Mouse (Mus musculus) forebrain, embryonic 15.5 days (tissue): ENCODE data around the gene Chd2. TPM values are rescaled to one million over a fixed set of nuclear protein-coding genes. Genes with fewer than 3 reads are reported as not detected.

Experiments used
- ATAC-seq: fragments of 200-750 bp; cut with Nextera tagmentation; replicated peaks from 2 replicates; pipeline ENCODE4 v1.8.0; 2017; ENCODE audit warnings: mild to moderate bottlenecking, moderate TSS enrichment, moderate library complexity
- H3K27ac ChIP-seq: fragments of 300-500 bp; sonication (generic); replicated peaks from 2 replicates; pipeline ENCODE4 v1.5.1; 2015; ENCODE audit warnings: mild to moderate bottlenecking, inconsistent platforms
- H3K27me3 ChIP-seq: fragments of 300-500 bp; sonication (generic); 2 replicates; pipeline ENCODE4 v1.6.1; 2015; ENCODE audit warnings: inconsistent platforms
- H3K36me3 ChIP-seq: fragments of 300-500 bp; sonication (generic); 2 replicates; pipeline ENCODE4 v1.6.1; 2015; ENCODE audit warnings: mild to moderate bottlenecking, inconsistent platforms
- H3K4me1 ChIP-seq: fragments of 300-500 bp; sonication (generic); 2 replicates; pipeline ENCODE4 v1.6.1; 2015; ENCODE audit warnings: inconsistent platforms
- H3K4me2 ChIP-seq: fragments of 300-500 bp; sonication (generic); replicated peaks from 2 replicates; pipeline ENCODE4 v1.6.1; 2015; ENCODE audit warnings: mild to moderate bottlenecking, inconsistent platforms
- H3K4me3 ChIP-seq: fragments of 300-500 bp; sonication (generic); 2 replicates; pipeline ENCODE4 v1.5.1; 2015; ENCODE audit warnings: mild to moderate bottlenecking, inconsistent platforms
- H3K9ac ChIP-seq: fragments of 300-500 bp; sonication (generic); replicated peaks from 2 replicates; pipeline ENCODE4 v1.6.1; 2015; ENCODE audit warnings: mild to moderate bottlenecking, inconsistent platforms
- H3K9me3 ChIP-seq: fragments of 300-500 bp; sonication (generic); 2 replicates; pipeline ENCODE4 v1.6.1; 2016; ENCODE audit warnings: inconsistent platforms
- WGBS: fragments of 180-500 bp; shearing (Covaris S2); methylation state at CpG from one replicate; pipeline ENCODE4 v1.1.7; 2015; ENCODE audit warnings: mixed read lengths; 5-methylcytosine and 5-hydroxymethylcytosine counted together
- polyA plus RNA-seq: library from polyadenylated mRNA; unstranded; fragments of >200 nt; fragmentation: Nextera tagmentation; extraction: Ambion mirVana; gene quantifications from 2 replicates; pipeline ENCODE4 v1.2.1, GENCODE M21; 2015

The Chd2 gene
- 58.0 and 67.1 TPM in 2 replicates for polyA plus RNA-seq

GRCm38 (mm10) chr7:73541412-73542130 lies at the start of gene Chd2:
Chd2 (minus strand) TSS chr7:73541830.
- peak within 1 kb of the TSS; percentile 96 for H3K27ac ChIP-seq
- H3K9ac ChIP-seq, result peak within 1 kb of the TSS; percentile 76
- H3K27me3 ChIP-seq, result no peaks in the 10 kb centered on the region
- 0 out of 2 replicates have a peak, but pooled peaks have one; percentile 30 for ATAC-seq
- 0% methylated on average over 15 of the region's 15 CpGs for WGBS
- 0 out of 2 replicates have a peak, but pooled peaks cover 3% of the 10 kb centered on the region for H3K9me3 ChIP-seq
- peak within 1 kb of the TSS; percentile 49 for H3K4me2 ChIP-seq
- H3K4me1 ChIP-seq, result peaks cover 27% of the 10 kb centered on the region
- H3K4me3 ChIP-seq, result peak within 1 kb of the TSS; percentile 57
- H3K36me3 ChIP-seq, result peaks cover 6% of the 10 kb centered on the region; the same call in 1 of the 2 replicates

GRCm38 (mm10) chr7:73590757-73591156 lies 49.1 kb upstream of the Chd2 start:
- Histone ChIP-seq H3K9ac (no peak overlapping the region), H3K4me1 (peaks cover 27% of the 10 kb centered on the region), H3K27ac (no peak overlapping the region), H3K4me2 (no peak overlapping the region), H3K9me3 (no peaks in the 10 kb centered on the region), H3K27me3 (no peaks in the 10 kb centered on the region), H3K36me3 (no peaks in the 10 kb centered on the region), H3K4me3 (no peak overlapping the region)
- no peak for ATAC-seq
- WGBS, result 95% methylated on average over 5 of the region's 5 CpGs

DNA sequence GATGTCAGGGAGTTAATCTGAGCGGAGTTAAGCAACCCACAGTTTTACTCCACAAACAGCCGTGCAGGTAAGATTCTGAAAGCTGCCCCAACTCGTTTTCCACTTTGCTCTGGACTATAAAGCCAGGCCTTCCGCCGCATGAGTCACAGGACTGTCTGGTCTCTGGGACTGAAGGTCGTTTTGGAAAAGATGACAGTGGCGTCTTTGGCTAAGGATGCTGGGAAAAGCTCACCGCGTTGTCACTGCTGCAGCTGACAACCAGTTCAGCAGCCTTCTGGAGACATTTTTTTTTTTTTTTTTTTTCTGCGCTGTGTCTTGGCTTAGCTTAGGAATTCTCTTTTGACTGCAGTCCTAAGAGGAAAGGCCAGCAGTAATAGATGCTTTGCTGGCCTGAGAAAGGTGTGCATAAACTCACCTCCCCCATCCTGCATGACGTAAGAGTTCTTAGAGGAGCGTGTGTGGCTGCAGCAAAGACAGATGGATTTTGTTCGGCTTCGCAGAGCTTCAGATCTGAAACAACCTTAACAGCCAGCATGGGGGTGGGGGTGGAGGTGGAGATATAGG lies 47.7 kb upstream of the Chd2 start:
- peak overlapping the region; percentile 64 for H3K27ac ChIP-seq
- H3K4me2 ChIP-seq, result peak overlapping the region; percentile 32
- H3K36me3 ChIP-seq, result no peaks in the 10 kb centered on the region
- no peak overlapping the region for H3K9ac ChIP-seq
- peaks cover 28% of the 10 kb centered on the region for H3K4me1 ChIP-seq
- 35% methylated on average over 14 of the region's 14 CpGs for WGBS
- no peaks in the 10 kb centered on the region for H3K9me3 ChIP-seq
- no peaks in the 10 kb centered on the region for H3K27me3 ChIP-seq
- no peak overlapping the region for H3K4me3 ChIP-seq
- ATAC-seq, result peak; percentile 34; the same call in 1 of the 2 replicates

- no peak overlapping the region for H3K4me2 ChIP-seq
- H3K9ac ChIP-seq, result no peak overlapping the region
- H3K27ac ChIP-seq, result peak overlapping the region; percentile 64; the same call in 1 of the 2 replicates
- H3K4me3 ChIP-seq, result no peak overlapping the region
- 70% methylated on average over 8 of the region's 8 CpGs for WGBS
- no peak for ATAC-seq
- no peaks in the 10 kb centered on the region for H3K36me3 ChIP-seq
- H3K9me3 ChIP-seq, result no peaks in the 10 kb centered on the region
- no peaks in the 10 kb centered on the region for H3K27me3 ChIP-seq
- peaks cover 33% of the 10 kb centered on the region for H3K4me1 ChIP-seq
Observed at GRCm38 (mm10) chr7:73588351-73588906, 46.8 kb upstream of the Chd2 start.

GRCm38 (mm10) chr7:73586717-73587116 lies 45.1 kb upstream of the Chd2 start:
- H3K9me3 ChIP-seq, result no peaks in the 10 kb centered on the region
- ATAC-seq, result no peak
- peaks cover 34% of the 10 kb centered on the region for H3K4me1 ChIP-seq
- H3K27ac ChIP-seq, result no peak overlapping the region
- no peak overlapping the region for H3K4me3 ChIP-seq
- no peaks in the 10 kb centered on the region for H3K27me3 ChIP-seq
- no peak overlapping the region for H3K9ac ChIP-seq
- WGBS, result 93% methylated on average over 6 of the region's 6 CpGs
- H3K36me3 ChIP-seq, result no peaks in the 10 kb centered on the region
- H3K4me2 ChIP-seq, result no peak overlapping the region

DNA sequence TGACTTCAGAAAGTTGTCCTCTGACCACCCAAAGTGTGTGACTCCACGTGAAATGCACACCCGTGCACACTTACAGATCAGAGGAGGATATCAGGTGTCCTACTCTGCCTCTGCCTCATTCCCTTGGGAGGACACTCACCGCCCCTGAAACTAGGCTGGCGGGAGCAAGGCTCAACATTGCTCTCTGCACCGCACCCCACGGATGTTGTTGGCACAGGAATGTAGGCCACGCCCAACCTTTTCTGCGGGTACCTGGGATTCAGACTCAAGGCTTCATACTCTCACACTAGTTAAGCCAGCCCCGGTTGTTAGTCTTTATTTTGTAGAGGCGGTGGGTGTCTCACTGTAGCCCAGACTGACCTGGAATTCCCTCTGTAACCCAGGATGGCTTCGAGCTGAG lies 44.6 kb upstream of the Chd2 start:
- peaks cover 34% of the 10 kb centered on the region for H3K4me1 ChIP-seq
- no peak for ATAC-seq
- H3K27ac ChIP-seq, result no peak overlapping the region
- H3K4me2 ChIP-seq, result no peak overlapping the region
- 74% methylated on average over 11 of the region's 11 CpGs for WGBS
- no peak overlapping the region for H3K4me3 ChIP-seq
- H3K9ac ChIP-seq, result no peak overlapping the region
- no peaks in the 10 kb centered on the region for H3K36me3 ChIP-seq
- H3K9me3 ChIP-seq, result no peaks in the 10 kb centered on the region
- no peaks in the 10 kb centered on the region for H3K27me3 ChIP-seq

DNA sequence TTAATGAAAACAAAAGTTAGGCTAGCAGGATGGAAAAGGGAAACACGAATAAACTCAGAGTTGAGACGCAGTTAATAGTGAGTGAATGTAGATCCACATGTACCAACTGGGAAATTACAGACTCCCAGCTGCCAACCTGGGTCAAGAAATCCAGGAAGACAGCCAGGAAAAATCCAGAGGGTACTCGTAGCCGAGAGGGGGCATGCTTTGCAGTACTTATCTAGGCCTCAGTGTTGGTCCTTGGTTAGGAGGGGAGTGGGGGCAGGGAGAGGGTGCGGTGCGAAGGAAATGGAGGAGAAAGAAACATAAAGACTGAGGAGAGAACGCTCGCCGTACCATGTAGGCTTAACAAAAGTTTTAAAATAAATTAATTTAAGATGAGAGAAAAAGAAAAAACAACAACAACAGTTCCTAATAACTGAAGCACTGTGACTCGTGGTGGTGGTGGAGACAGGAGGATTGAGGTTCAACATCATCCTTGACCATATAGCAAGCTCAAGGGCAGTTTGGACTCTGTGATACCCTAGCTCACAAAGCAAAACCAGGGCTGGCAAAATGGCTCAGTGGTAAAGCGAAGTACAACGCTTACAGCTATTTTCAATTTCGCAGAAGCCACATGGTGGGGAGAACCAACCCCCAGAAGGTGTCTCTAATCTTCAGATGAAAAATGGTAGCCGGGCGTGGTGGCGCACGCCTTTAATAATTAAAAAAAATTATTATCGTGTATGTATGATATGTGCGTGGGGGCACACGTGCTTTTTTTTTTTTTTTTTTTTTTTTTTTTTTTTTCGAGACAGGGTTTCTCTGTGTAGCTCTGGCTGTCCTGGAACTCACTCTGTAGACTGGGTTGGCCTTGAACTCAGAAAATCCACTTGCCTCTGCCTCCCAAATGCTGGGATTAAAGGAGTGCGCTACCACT lies 43.7 kb upstream of the Chd2 start:
- Histone ChIP-seq H3K4me1 (peaks cover 34% of the 10 kb centered on the region), H3K4me3 (no peak overlapping the region)

GRCm38 (mm10) chr7:73584009-73584995 lies 42.7 kb upstream of the Chd2 start:
- H3K4me1 ChIP-seq, result peaks cover 30% of the 10 kb centered on the region
- H3K36me3 ChIP-seq, result no peaks in the 10 kb centered on the region
- peak overlapping the region; percentile 88 for H3K27ac ChIP-seq
- 12% methylated on average over 13 of the region's 13 CpGs for WGBS
- no peaks in the 10 kb centered on the region for H3K9me3 ChIP-seq
- 0 out of 2 replicates have a peak overlapping the region, but pooled peaks have one; percentile 10 for H3K9ac ChIP-seq
- H3K4me3 ChIP-seq, result no peak overlapping the region
- H3K4me2 ChIP-seq, result peak overlapping the region; percentile 15
- no peaks in the 10 kb centered on the region for H3K27me3 ChIP-seq
- peak; percentile 79 for ATAC-seq

More for the DNA sequence above, 43.7 kb upstream of the Chd2 start:
- Histone ChIP-seq H3K4me2 (no peak overlapping the region), H3K27me3 (no peaks in the 10 kb centered on the region), H3K9ac (no peak overlapping the region), H3K9me3 (no peaks in the 10 kb centered on the region), H3K36me3 (no peaks in the 10 kb centered on the region), H3K27ac (peak overlapping the region; percentile 88)
- WGBS, result 80% methylated on average over 22 of the region's 22 CpGs
- ATAC-seq, result no peak

GRCm38 (mm10) chr7:73583400-73583799 lies 41.8 kb upstream of the Chd2 start:
- H3K4me3 ChIP-seq, result no peak overlapping the region
- H3K4me1 ChIP-seq, result peaks cover 26% of the 10 kb centered on the region
- WGBS, result 71% methylated on average over 7 of the region's 7 CpGs
- H3K27me3 ChIP-seq, result no peaks in the 10 kb centered on the region
- H3K27ac ChIP-seq, result 0 out of 2 replicates have a peak overlapping the region, but pooled peaks have one; percentile 4
- H3K9me3 ChIP-seq, result no peaks in the 10 kb centered on the region
- H3K36me3 ChIP-seq, result no peaks in the 10 kb centered on the region
- no peak overlapping the region for H3K9ac ChIP-seq
- no peak overlapping the region for H3K4me2 ChIP-seq
- ATAC-seq, result no peak

DNA sequence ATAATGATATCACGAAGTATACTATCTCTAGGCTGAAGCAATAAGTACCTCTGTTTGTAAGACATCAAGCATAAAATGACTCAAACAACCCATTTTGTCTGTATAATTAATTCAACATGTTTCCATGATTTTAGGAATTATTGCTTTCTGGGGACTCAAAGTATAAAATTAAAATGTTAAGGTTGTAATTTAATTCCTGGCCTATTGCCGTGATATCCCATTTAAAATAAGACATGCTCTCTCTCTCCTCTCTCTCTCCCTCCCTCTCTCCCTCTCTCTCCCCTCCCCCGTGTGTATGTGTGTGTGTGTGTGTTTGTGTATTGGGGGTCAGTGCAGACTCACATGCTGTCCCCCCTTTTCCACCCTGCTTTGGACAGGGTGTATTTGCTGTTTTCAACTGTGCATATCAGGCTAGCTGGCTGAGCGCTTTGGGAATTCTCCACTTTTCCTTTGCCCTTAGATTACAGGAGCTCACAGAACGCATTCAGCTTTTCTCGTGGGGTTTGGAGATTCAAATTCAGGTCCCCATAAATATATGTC lies 40.3 kb upstream of the Chd2 start:
- Histone ChIP-seq H3K27ac (no peak overlapping the region), H3K9me3 (no peaks in the 10 kb centered on the region), H3K9ac (no peak overlapping the region), H3K27me3 (no peaks in the 10 kb centered on the region), H3K4me2 (no peak overlapping the region), H3K4me3 (no peak overlapping the region), H3K4me1 (peaks cover 26% of the 10 kb centered on the region), H3K36me3 (no peaks in the 10 kb centered on the region)
- 78% methylated on average over 6 of the region's 6 CpGs for WGBS
- no peak for ATAC-seq
